In the genomic region with DNA sequence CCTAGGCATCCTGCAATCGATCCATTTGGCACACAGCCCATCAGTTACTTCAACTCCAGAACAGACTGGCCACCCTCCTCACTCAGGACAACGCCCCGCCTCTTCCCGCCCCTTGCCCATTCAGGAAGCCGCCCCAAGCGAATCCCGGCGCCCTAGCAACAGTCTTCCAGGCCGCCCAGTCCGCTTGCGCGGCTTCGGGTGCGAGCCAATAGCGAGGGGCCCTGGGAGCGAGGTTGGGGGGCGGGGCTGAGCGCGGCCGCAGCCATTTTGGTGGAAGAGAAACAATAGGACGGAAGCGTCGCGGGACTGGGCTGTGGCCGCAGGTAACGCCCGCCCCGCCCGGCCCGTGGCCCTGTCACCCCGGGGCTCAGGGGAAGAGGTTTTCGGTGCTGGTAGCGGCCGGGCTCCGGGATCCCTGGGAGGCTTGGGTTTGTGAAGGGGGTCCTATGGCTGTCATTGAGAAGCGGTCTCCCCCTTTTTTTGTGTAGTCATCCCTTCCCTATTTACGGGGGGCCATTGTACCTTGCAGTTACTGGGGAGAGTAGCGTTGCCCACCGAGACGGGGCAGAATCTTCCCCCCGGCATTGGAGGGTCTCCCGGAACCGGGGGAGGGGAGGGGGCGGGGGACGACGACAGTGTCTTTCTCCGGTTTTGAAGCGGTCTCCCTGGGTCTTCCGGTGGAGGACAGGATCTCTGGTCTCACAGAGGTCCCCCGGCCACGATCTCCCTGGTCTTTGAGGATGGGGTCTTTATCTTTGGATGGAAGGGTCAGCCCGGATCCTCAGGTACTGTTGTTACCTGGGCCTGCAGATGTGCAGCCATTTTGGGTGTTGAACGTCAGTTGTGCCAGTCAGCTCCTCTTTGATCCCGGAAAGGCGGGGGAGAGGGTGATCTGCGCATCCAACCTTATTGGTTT, we compare ENCODE assay signal across 8 mouse cellular contexts. TPM values are rescaled to one million over a fixed set of nuclear protein-coding genes. Genes with fewer than 3 reads are reported as not detected.
A peak's percentile ranks its signal among the peaks of the same experiment; 100 is the strongest.
DNase-seq lines count a peak whose midpoint lies in the region; ATAC-seq and TF ChIP-seq lines count a peak whose summit lies in the region.

Ip6k2 (plus strand) TSS at position 249 of the 916 bp plus-strand sequence.

- peaks cover 43% of the 10 kb centered on the region for H3K79me2 ChIP-seq in CH12.LX (replicated peaks; ENCODE audit: control insufficient read depth, extremely low read depth, insufficient read depth, poor library complexity, severe bottlenecking)

- TF ChIP-seq RAD21 in CH12.LX (IDR thresholded peaks at IDR 0.05; ENCODE audit: low read depth, low read length): no peak

- peak within 1 kb of the TSS; percentile 62 to 93 (median 85) for H3K4me3 ChIP-seq in CH12.LX (replicated peaks in 1 of 3; ENCODE audit: low read depth in 2 of 3, low read length in 2 of 3, poor library complexity in 1 of 3)
- peak within 1 kb of the TSS; percentile 86 for H3K4me3 ChIP-seq in forebrain, embryonic 12.5 days (replicated peaks)
- peak within 1 kb of the TSS; percentile 91 for H3K4me3 ChIP-seq in heart, postnatal 0 days (ENCODE audit: low read depth, low read length)
- H3K4me3 ChIP-seq in liver, embryonic 16.5 days (ENCODE audit: low read depth, low read length): peak within 1 kb of the TSS; percentile 92
- peak within 1 kb of the TSS; percentile 86 for H3K4me3 ChIP-seq in neural tube, embryonic 13.5 days
- peak within 1 kb of the TSS; percentile 100 for H3K4me3 ChIP-seq in testis, adult 2 months (ENCODE audit: control insufficient read depth, low read depth, low read length)

- peak within 1 kb of the TSS; percentile 97 for H3K9ac ChIP-seq in CH12.LX (ENCODE audit: insufficient read depth, low read depth)
- peak within 1 kb of the TSS; percentile 88 for H3K9ac ChIP-seq in forebrain, embryonic 12.5 days
- peak within 1 kb of the TSS; percentile 97 for H3K9ac ChIP-seq in heart, postnatal 0 days (replicated peaks; ENCODE audit: low read depth, low read length)
- peak within 1 kb of the TSS; percentile 96 for H3K9ac ChIP-seq in liver, embryonic 16.5 days (ENCODE audit: low read depth, low read length)
- peak within 1 kb of the TSS; percentile 100 for H3K9ac ChIP-seq in neural tube, embryonic 13.5 days

- H3K4me2 ChIP-seq in CH12.LX (ENCODE audit: insufficient read depth, low read depth, poor library complexity, severe bottlenecking): peak within 1 kb of the TSS; percentile 91
- peak within 1 kb of the TSS; percentile 80 for H3K4me2 ChIP-seq in forebrain, embryonic 12.5 days
- peak within 1 kb of the TSS; percentile 79 for H3K4me2 ChIP-seq in heart, postnatal 0 days (ENCODE audit: low read depth, low read length)
- H3K4me2 ChIP-seq in liver, embryonic 16.5 days (ENCODE audit: low read depth, low read length): peak within 1 kb of the TSS; percentile 66
- H3K4me2 ChIP-seq in neural tube, embryonic 13.5 days: peak within 1 kb of the TSS; percentile 80

- in situ Hi-C loops in CH12.LX (cut with MboI; ENCODE audit: low pct_ligation_motif_present, low pct_unique_long_range_greater_than_20kb, low sequenced_read_pairs): no loop called here

- H3K9me3 ChIP-seq in CH12.LX (replicated peaks; ENCODE audit: low read length): no peaks in the 10 kb centered on the region
- no peaks in the 10 kb centered on the region for H3K9me3 ChIP-seq in forebrain, embryonic 12.5 days
- H3K9me3 ChIP-seq in heart, postnatal 0 days (replicated peaks; ENCODE audit: control insufficient read depth, low read length): no peaks in the 10 kb centered on the region
- no peaks in the 10 kb centered on the region for H3K9me3 ChIP-seq in liver, embryonic 16.5 days (replicated peaks; ENCODE audit: control insufficient read depth, low read length)
- no peaks in the 10 kb centered on the region for H3K9me3 ChIP-seq in neural tube, embryonic 13.5 days

- WGBS in forebrain, embryonic 12.5 days: under 1% methylated on average over 56 of the region's 56 CpGs
- under 1% methylated on average over 56 of the region's 56 CpGs for WGBS in heart, postnatal 0 days
- WGBS in liver, embryonic 16.5 days (ENCODE audit: insufficient replicate concordance): 0% methylated on average over 56 of the region's 56 CpGs
- under 1% methylated on average over 55 of the region's 56 CpGs for WGBS in neural tube, embryonic 13.5 days

- peak; percentile 93 for DNase-seq in CH12.LX (ENCODE audit: extremely low read depth)
- peak; percentile 85 for DNase-seq in c-Kit-positive CD71-positive TER-119-negative erythroid progenitor cells, embryonic 14.5 days (ENCODE audit: low read depth)
- DNase-seq in heart, postnatal 0 days (ENCODE audit: low spot score): peak; percentile 94
- peak; percentile 98 to 99 for DNase-seq in kidney, postnatal 4 days

- no peak for TF ChIP-seq EP300 in CH12.LX (IDR thresholded peaks at IDR 0.05; ENCODE audit: low read length)
- no peak for TF ChIP-seq EP300 in heart, postnatal 0 days (IDR thresholded peaks at IDR 0.05; ENCODE audit: low read depth)

- TF ChIP-seq POLR2A in CH12.LX (IDR thresholded peaks at IDR 0.05; ENCODE audit: low read depth, low read length): peak; percentile 53
- TF ChIP-seq POLR2A in testis, adult 2 months (IDR thresholded peaks at IDR 0.05; ENCODE audit: control insufficient read depth, low read depth, low read length): peak; percentile 71

- TF ChIP-seq CTCF in CH12.LX (conservative IDR thresholded peaks at IDR 0.05 in 1 of 2, IDR thresholded peaks at IDR 0.05 in 1 of 2; ENCODE audit: low read depth in 2 of 2, low read length in 2 of 2): no peak
- TF ChIP-seq CTCF in heart, postnatal 0 days (IDR thresholded peaks at IDR 0.05; ENCODE audit: low read depth): no peak
- no peak for TF ChIP-seq CTCF in testis, adult 2 months (IDR thresholded peaks at IDR 0.05; ENCODE audit: control insufficient read depth, insufficient read depth, insufficient replicate concordance, low read depth, low read length)

- peaks cover 2 to 20% of the 10 kb centered on the region in 2 experiments for H3K36me3 ChIP-seq in CH12.LX (replicated peaks in 1 of 2; ENCODE audit: control insufficient read depth in 1 of 2, insufficient read depth in 1 of 2, low read length in 1 of 2)
- peaks cover 10% of the 10 kb centered on the region; the same call in 1 of the 2 replicates for H3K36me3 ChIP-seq in forebrain, embryonic 12.5 days (replicated peaks)
- H3K36me3 ChIP-seq in heart, postnatal 0 days (replicated peaks; ENCODE audit: control insufficient read depth, insufficient read depth, low read length): peaks cover 4% of the 10 kb centered on the region; the same call in 1 of the 2 replicates
- no peaks in the 10 kb centered on the region for H3K36me3 ChIP-seq in liver, embryonic 16.5 days (ENCODE audit: control insufficient read depth, insufficient read depth)
- H3K36me3 ChIP-seq in neural tube, embryonic 13.5 days: peaks cover 9% of the 10 kb centered on the region
- H3K36me3 ChIP-seq in testis, adult 2 months (ENCODE audit: control insufficient read depth, insufficient read depth, low read length): no peaks in the 10 kb centered on the region

- peak within 1 kb of the TSS; percentile 35; the same call in 1 of the 2 replicates for H3K27ac ChIP-seq in CH12.LX (ENCODE audit: insufficient read depth, low read depth)
- H3K27ac ChIP-seq in forebrain, embryonic 12.5 days: peak within 1 kb of the TSS; percentile 93
- peak within 1 kb of the TSS; percentile 93 for H3K27ac ChIP-seq in heart, postnatal 0 days (ENCODE audit: low read depth)
- peak within 1 kb of the TSS; percentile 86 for H3K27ac ChIP-seq in liver, embryonic 16.5 days (ENCODE audit: low read length)
- H3K27ac ChIP-seq in neural tube, embryonic 13.5 days (replicated peaks): peak within 1 kb of the TSS; percentile 99
- H3K27ac ChIP-seq in testis, adult 2 months (ENCODE audit: control insufficient read depth, insufficient read depth, low read depth, low read length): peak within 1 kb of the TSS; percentile 96

- ATAC-seq in forebrain, embryonic 12.5 days (ENCODE audit: low FRiP score): peak; percentile 99
- peak; percentile 98 for ATAC-seq in heart, postnatal 0 days (ENCODE audit: insufficient read depth, low read depth)
- peak; percentile 99 for ATAC-seq in liver, embryonic 16.5 days (ENCODE audit: low read depth)
- peak; percentile 97 for ATAC-seq in neural tube, embryonic 13.5 days (ENCODE audit: low read depth)

- H3K27me3 ChIP-seq in CH12.LX (replicated peaks): peaks cover 2% of the 10 kb centered on the region
- H3K27me3 ChIP-seq in forebrain, embryonic 12.5 days: no peaks in the 10 kb centered on the region
- no peaks in the 10 kb centered on the region for H3K27me3 ChIP-seq in heart, postnatal 0 days (ENCODE audit: control insufficient read depth, insufficient read depth, low read length)
- no peaks in the 10 kb centered on the region for H3K27me3 ChIP-seq in liver, embryonic 16.5 days (ENCODE audit: control insufficient read depth, insufficient read depth, low read depth, low read length)
- no peaks in the 10 kb centered on the region for H3K27me3 ChIP-seq in neural tube, embryonic 13.5 days
- H3K27me3 ChIP-seq in testis, adult 2 months (ENCODE audit: control insufficient read depth, insufficient read depth, low read length): no peaks in the 10 kb centered on the region

- dilution Hi-C loops in CH12.LX (cut with MboI; ENCODE audit: extremely low pct_ligation_motif_present, extremely low pct_unique_long_range_greater_than_20kb, low sequenced_read_pairs): no loop called here

- peaks cover 26 to 53% of the 10 kb centered on the region in 2 experiments for H3K4me1 ChIP-seq in CH12.LX (ENCODE audit: control insufficient read depth in 1 of 2, insufficient read depth in 2 of 2)
- H3K4me1 ChIP-seq in forebrain, embryonic 12.5 days: peaks cover 49% of the 10 kb centered on the region
- peaks cover 30% of the 10 kb centered on the region for H3K4me1 ChIP-seq in heart, postnatal 0 days (ENCODE audit: control insufficient read depth, insufficient read depth)
- peaks cover 35% of the 10 kb centered on the region for H3K4me1 ChIP-seq in liver, embryonic 16.5 days (ENCODE audit: control insufficient read depth, low read depth, low read length)
- peaks cover 55% of the 10 kb centered on the region for H3K4me1 ChIP-seq in neural tube, embryonic 13.5 days (replicated peaks)
- H3K4me1 ChIP-seq in testis, adult 2 months (ENCODE audit: control insufficient read depth, insufficient read depth, low read length): peaks cover 4% of the 10 kb centered on the region

TF ChIP-seq in CH12.LX, 34 proteins besides CTCF, POLR2A, EP300 and RAD21 (continues in another document):
- TF ChIP-seq ZMIZ1 (IDR thresholded peaks at IDR 0.05; ENCODE audit: low read depth, low read length): peak; percentile 51; the same call in 1 of the 2 replicates

RNA-seq across cellular contexts. Expression of gene Ip6k2, which starts in this region (rescaled TPM):
- total RNA-seq in CH12.LX (2012; rRNA removed) (17.5 and 27.2 TPM in 2 replicates), CH12.LX (2014; rRNA removed) (22.6 and 23.6 TPM in 2 replicates)
- 28.4 and 31.4 TPM in 2 replicates for polyA plus RNA-seq in CH12.LX (2012; ENCODE audit: insufficient read length, low read depth)
- polyA plus RNA-seq in forebrain, embryonic 12.5 days (2016; fragmentation: Nextera tagmentation; extraction: Ambion mirVana): 124 and 140 TPM in 2 replicates
- 28.9 and 33.1 TPM in 2 replicates for total RNA-seq in heart, postnatal 0 days (2014; rRNA removed; ENCODE audit: low replicate concordance)
- polyA plus RNA-seq in heart, postnatal 0 days (2015; fragmentation: Nextera tagmentation; extraction: Ambion mirVana): 20.5 and 22.1 TPM in 2 replicates
- polyA plus RNA-seq in liver, embryonic 16.5 days (2015; fragmentation: Nextera tagmentation; extraction: Ambion mirVana): 12.4 and 13.6 TPM in 2 replicates
- polyA plus RNA-seq in neural tube, embryonic 13.5 days (2015; fragmentation: Nextera tagmentation; extraction: Ambion mirVana): 183 and 204 TPM in 2 replicates
- polyA plus RNA-seq in testis, adult 2 months (2012; rRNA removed): 49.7 and 54.0 TPM in 2 replicates

Comparison
In these comparisons a context has a peak if more than half of its experiments do, and no peak if none do; other contexts are left out.
1. Peak in every context shown above with its lines: DNase-seq, ATAC-seq, H3K4me3 ChIP-seq and H3K27ac ChIP-seq.
2. H3K27ac ChIP-seq: peak in every context shown above with its lines; median percentile 99 in neural tube, embryonic 13.5 days; 96 in testis, adult 2 months; 93 in forebrain, embryonic 12.5 days; 93 in heart, postnatal 0 days; 86 in liver, embryonic 16.5 days; 35 in CH12.LX.